ENCODE assay signal across 8 mouse cellular contexts in the genomic region with DNA sequence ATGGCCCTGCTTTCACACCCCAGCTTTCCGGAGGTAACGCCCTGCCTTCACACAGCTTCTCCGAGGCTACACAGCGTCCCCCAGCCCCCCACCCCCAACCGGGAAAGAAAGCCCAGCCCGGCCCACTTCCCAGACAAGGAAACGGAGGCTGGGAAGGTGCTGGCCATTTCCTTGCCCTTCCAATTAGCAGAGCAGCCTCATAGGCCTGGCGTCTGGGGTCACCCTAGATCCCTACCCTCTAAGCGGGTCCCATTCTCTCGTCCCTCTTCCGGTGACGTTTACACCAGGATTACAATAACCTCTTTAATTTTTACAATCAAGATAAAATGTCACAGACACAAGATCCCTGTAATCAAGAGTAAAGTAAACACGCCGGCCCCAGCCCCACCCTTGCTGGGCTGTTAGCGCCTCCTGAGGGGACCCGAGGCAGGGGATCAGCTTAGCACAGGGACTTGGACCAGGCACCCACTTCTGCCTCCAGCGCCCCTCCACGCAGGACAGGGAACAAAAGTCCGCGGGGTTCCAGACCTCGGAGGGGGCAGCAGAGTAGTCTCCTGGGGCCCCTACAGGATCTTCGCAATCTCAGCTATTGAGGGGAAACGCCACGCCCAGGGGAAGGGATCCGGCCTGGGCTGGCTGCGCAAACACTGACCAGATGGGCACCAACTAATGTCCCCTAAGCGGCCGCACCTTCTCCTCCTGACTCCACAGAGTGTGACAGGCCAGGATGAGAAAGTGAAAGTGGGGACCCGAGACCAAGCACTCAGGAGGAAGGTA. TPM values are rescaled to one million over a fixed set of nuclear protein-coding genes. Genes with fewer than 3 reads are reported as not detected.
A peak's percentile ranks its signal among the peaks of the same experiment; 100 is the strongest.
DNase-seq lines count a peak whose midpoint lies in the region; ATAC-seq and TF ChIP-seq lines count a peak whose summit lies in the region.

No protein-coding gene starts in this region.

- no peaks in the 10 kb centered on the region for H3K9me3 ChIP-seq in MEL (replicated peaks; ENCODE audit: insufficient read depth, low read length)
- no peaks in the 10 kb centered on the region for H3K9me3 ChIP-seq in embryonic facial prominence, embryonic 13.5 days
- H3K9me3 ChIP-seq in hindbrain, embryonic 16.5 days (ENCODE audit: control insufficient read depth, low read length): no peaks in the 10 kb centered on the region
- H3K9me3 ChIP-seq in stomach, embryonic 15.5 days: no peaks in the 10 kb centered on the region

- peak overlapping the region; percentile 45 to 47 for H3K4me3 ChIP-seq in MEL (ENCODE audit: control insufficient read depth in 1 of 2, insufficient read depth in 1 of 2, low read depth in 2 of 2, low read length in 2 of 2)
- H3K4me3 ChIP-seq in embryonic facial prominence, embryonic 13.5 days: peak overlapping the region; percentile 29
- no peak overlapping the region; the same call in 1 of the 2 replicates for H3K4me3 ChIP-seq in hindbrain, embryonic 16.5 days (ENCODE audit: low read length)
- peak overlapping the region; percentile 53 for H3K4me3 ChIP-seq in lung, adult 2 months (replicated peaks; ENCODE audit: extremely low read depth, low read depth, low read length)
- peak overlapping the region; percentile 36 for H3K4me3 ChIP-seq in stomach, embryonic 15.5 days (replicated peaks)

- no peak for ATAC-seq in embryonic facial prominence, embryonic 13.5 days (ENCODE audit: insufficient number of reproducible peaks, insufficient read depth, low FRiP score, low TSS enrichment, low read depth)
- no peak for ATAC-seq in hindbrain, embryonic 16.5 days
- ATAC-seq in stomach, embryonic 15.5 days (ENCODE audit: insufficient read depth, low FRiP score, low read depth): peak; percentile 32

- TF ChIP-seq POLR2A in MEL (IDR thresholded peaks at IDR 0.05; ENCODE audit: control insufficient read depth in 1 of 2, insufficient read depth in 1 of 2, low read depth in 1 of 2, low read length in 2 of 2, poor library complexity in 1 of 2): no peak
- TF ChIP-seq POLR2A in lung, adult 2 months (IDR thresholded peaks at IDR 0.05; ENCODE audit: borderline replicate concordance, extremely low read depth, low read depth, low read length): no peak

- no peak overlapping the region for H3K27ac ChIP-seq in MEL (ENCODE audit: control insufficient read depth, low read depth, low read length)
- no peak overlapping the region for H3K27ac ChIP-seq in embryonic facial prominence, embryonic 13.5 days
- H3K27ac ChIP-seq in hindbrain, embryonic 16.5 days (ENCODE audit: low read depth, low read length): no peak overlapping the region
- H3K27ac ChIP-seq in stomach, embryonic 15.5 days: no peak overlapping the region

- no peak for TF ChIP-seq CTCF in MEL (IDR thresholded peaks at IDR 0.05 in 2 of 3, conservative IDR thresholded peaks at IDR 0.05 in 1 of 3; ENCODE audit: control insufficient read depth in 1 of 3, insufficient read depth in 1 of 3, low read depth in 2 of 3, low read length in 3 of 3, poor library complexity in 1 of 3, severe bottlenecking in 1 of 3)
- no peak for TF ChIP-seq CTCF in lung, adult 2 months (IDR thresholded peaks at IDR 0.05; ENCODE audit: insufficient read depth, low read length)

- no peak for TF ChIP-seq EP300 in MEL (IDR thresholded peaks at IDR 0.05; ENCODE audit: low read depth in 1 of 2, low read length in 2 of 2)

- TF ChIP-seq RAD21 in MEL (IDR thresholded peaks at IDR 0.05; ENCODE audit: low read depth, low read length): no peak

- peaks cover 0 to 8% of the 10 kb centered on the region in 2 experiments; a peak in 2 of 4 replicates for H3K36me3 ChIP-seq in MEL (ENCODE audit: control insufficient read depth in 1 of 2, insufficient read depth in 2 of 2, low read length in 2 of 2)
- H3K36me3 ChIP-seq in embryonic facial prominence, embryonic 13.5 days: no peaks in the 10 kb centered on the region
- H3K36me3 ChIP-seq in hindbrain, embryonic 16.5 days (ENCODE audit: control insufficient read depth, insufficient read depth, low read length): no peaks in the 10 kb centered on the region
- no peaks in the 10 kb centered on the region for H3K36me3 ChIP-seq in stomach, embryonic 15.5 days

- H3K27me3 ChIP-seq in MEL (ENCODE audit: control insufficient read depth in 1 of 2, insufficient read depth in 2 of 2, low read length in 2 of 2): no peaks in the 10 kb centered on the region
- peaks cover 91% of the 10 kb centered on the region for H3K27me3 ChIP-seq in embryonic facial prominence, embryonic 13.5 days
- peaks cover 44% of the 10 kb centered on the region for H3K27me3 ChIP-seq in hindbrain, embryonic 16.5 days (replicated peaks; ENCODE audit: control insufficient read depth, insufficient read depth, low read length)
- H3K27me3 ChIP-seq in stomach, embryonic 15.5 days (replicated peaks): peaks cover 23% of the 10 kb centered on the region

- 10% methylated on average over 29 of the region's 29 CpGs for WGBS in embryonic facial prominence, embryonic 13.5 days
- WGBS in hindbrain, embryonic 16.5 days: 13% methylated on average over 29 of the region's 29 CpGs
- 8% methylated on average over 29 of the region's 29 CpGs for WGBS in lung, adult 2 months
- WGBS in stomach, embryonic 15.5 days: 4% methylated on average over 29 of the region's 29 CpGs

- H3K4me1 ChIP-seq in MEL (ENCODE audit: control insufficient read depth in 1 of 2, insufficient read depth in 2 of 2, low read length in 2 of 2): peaks cover 10 to 21% of the 10 kb centered on the region in 2 experiments
- peaks cover 9% of the 10 kb centered on the region for H3K4me1 ChIP-seq in embryonic facial prominence, embryonic 13.5 days
- no peaks in the 10 kb centered on the region; the same call in 1 of the 2 replicates for H3K4me1 ChIP-seq in hindbrain, embryonic 16.5 days (ENCODE audit: control insufficient read depth, insufficient read depth, low read depth, low read length)
- no peaks in the 10 kb centered on the region; the same call in 1 of the 2 replicates for H3K4me1 ChIP-seq in lung, adult 2 months (ENCODE audit: control insufficient read depth, insufficient read depth, low read length)
- H3K4me1 ChIP-seq in stomach, embryonic 15.5 days: peaks cover 23% of the 10 kb centered on the region; the same call in 1 of the 2 replicates

- no peaks in the 10 kb centered on the region for H3K79me2 ChIP-seq in MEL (ENCODE audit: control insufficient read depth, insufficient read depth, low read length, poor library complexity)

- DNase-seq in MEL (ENCODE audit: low read depth, low spot score): no peak
- peak; percentile 33 for DNase-seq in lung, adult 2 months
- no peak for DNase-seq in cerebellum, postnatal 4 days (ENCODE audit: low spot score in 2 of 2)
- DNase-seq in frontal cortex, postnatal 10 days (ENCODE audit: low spot score in 2 of 2): no peak
- DNase-seq in ovary, postnatal 14 days (ENCODE audit: low spot score): no peak

- peak overlapping the region; percentile 39 for H3K4me2 ChIP-seq in embryonic facial prominence, embryonic 13.5 days
- H3K4me2 ChIP-seq in hindbrain, embryonic 16.5 days (ENCODE audit: low read length): peak overlapping the region; percentile 11
- H3K4me2 ChIP-seq in stomach, embryonic 15.5 days: peak overlapping the region; percentile 58

- H3K9ac ChIP-seq in MEL (ENCODE audit: control insufficient read depth, low read depth, low read length, poor library complexity, severe bottlenecking): no peak overlapping the region; the same call in 1 of the 2 replicates
- H3K9ac ChIP-seq in embryonic facial prominence, embryonic 13.5 days: peak overlapping the region; percentile 46
- H3K9ac ChIP-seq in hindbrain, embryonic 16.5 days (ENCODE audit: low read depth, low read length): no peak overlapping the region
- H3K9ac ChIP-seq in stomach, embryonic 15.5 days: 0 out of 2 replicates have a peak overlapping the region, but pooled peaks have one; percentile 10

RNA-seq across cellular contexts. Expression of a gene that starts 0.9 kb away (rescaled TPM):
- 0.10 and 0.19 TPM in 2 replicates for total RNA-seq in MEL (2012; rRNA removed)
- under 1 TPM in 1 of 2 experiments, not detected in 1; 0.84 TPM for polyA plus RNA-seq in MEL (2012; ENCODE audit: insufficient read depth in 1 of 2, insufficient read length in 2 of 2, low read depth in 1 of 2, low replicate concordance in 2 of 2, missing spikeins in 1 of 2)
- polyA plus RNA-seq in embryonic facial prominence, embryonic 13.5 days (2015; fragmentation: Nextera tagmentation; extraction: Ambion mirVana): 0.63 and 0.89 TPM in 2 replicates
- polyA plus RNA-seq in hindbrain, embryonic 16.5 days (2015; fragmentation: Nextera tagmentation; extraction: Ambion mirVana): 0.44 and 0.62 TPM in 2 replicates
- polyA plus RNA-seq in lung, adult 2 months (2012; rRNA removed): 25.0 and 31.3 TPM in 2 replicates
- polyA plus RNA-seq in stomach, embryonic 15.5 days (2015; fragmentation: Nextera tagmentation; extraction: Ambion mirVana): 10.4 and 12.2 TPM in 2 replicates

RNA-seq across cellular contexts. Expression of a gene that starts 11.7 kb away (rescaled TPM):
- 0.54 and 0.69 TPM in 2 replicates for total RNA-seq in MEL (2012; rRNA removed)
- 1 to 10 TPM in 1 of 2 experiments, not detected in 1; 4.4 TPM for polyA plus RNA-seq in MEL (2012; ENCODE audit: insufficient read depth in 1 of 2, insufficient read length in 2 of 2, low read depth in 1 of 2, low replicate concordance in 2 of 2, missing spikeins in 1 of 2)
- polyA plus RNA-seq in embryonic facial prominence, embryonic 13.5 days (2015; fragmentation: Nextera tagmentation; extraction: Ambion mirVana): 0.89 TPM in 1 of 2 replicates, not detected in the other
- 1.2 and 1.5 TPM in 2 replicates for polyA plus RNA-seq in hindbrain, embryonic 16.5 days (2015; fragmentation: Nextera tagmentation; extraction: Ambion mirVana)
- polyA plus RNA-seq in lung, adult 2 months (2012; rRNA removed): 58.5 and 60.7 TPM in 2 replicates
- polyA plus RNA-seq in stomach, embryonic 15.5 days (2015; fragmentation: Nextera tagmentation; extraction: Ambion mirVana): 1.4 and 2.0 TPM in 2 replicates

RNA-seq across cellular contexts. Expression of a gene that starts 24.6 kb away (rescaled TPM):
- 4.2 and 5.1 TPM in 2 replicates for total RNA-seq in MEL (2012; rRNA removed)
- polyA plus RNA-seq in MEL (2012; ENCODE audit: insufficient read depth in 1 of 2, insufficient read length in 2 of 2, low read depth in 1 of 2, low replicate concordance in 2 of 2, missing spikeins in 1 of 2): 10 to 100 TPM in 1 of 2 experiments, not detected in 1; 12.4 TPM
- 3.7 and 3.9 TPM in 2 replicates for polyA plus RNA-seq in embryonic facial prominence, embryonic 13.5 days (2015; fragmentation: Nextera tagmentation; extraction: Ambion mirVana)
- 7.3 and 8.1 TPM in 2 replicates for polyA plus RNA-seq in hindbrain, embryonic 16.5 days (2015; fragmentation: Nextera tagmentation; extraction: Ambion mirVana)
- 56.6 and 72.7 TPM in 2 replicates for polyA plus RNA-seq in lung, adult 2 months (2012; rRNA removed)
- 9.1 and 9.6 TPM in 2 replicates for polyA plus RNA-seq in stomach, embryonic 15.5 days (2015; fragmentation: Nextera tagmentation; extraction: Ambion mirVana)

RNA-seq across cellular contexts. Expression of a gene that starts 24.8 kb away (rescaled TPM):
- total RNA-seq in MEL (2012; rRNA removed): 2.3 and 3.7 TPM in 2 replicates
- 1 to 10 TPM in 1 of 2 experiments, not detected in 1; 6.8 TPM for polyA plus RNA-seq in MEL (2012; ENCODE audit: insufficient read depth in 1 of 2, insufficient read length in 2 of 2, low read depth in 1 of 2, low replicate concordance in 2 of 2, missing spikeins in 1 of 2)
- 4.3 and 5.5 TPM in 2 replicates for polyA plus RNA-seq in embryonic facial prominence, embryonic 13.5 days (2015; fragmentation: Nextera tagmentation; extraction: Ambion mirVana)
- 78.6 and 89.5 TPM in 2 replicates for polyA plus RNA-seq in hindbrain, embryonic 16.5 days (2015; fragmentation: Nextera tagmentation; extraction: Ambion mirVana)
- 20.0 and 23.3 TPM in 2 replicates for polyA plus RNA-seq in lung, adult 2 months (2012; rRNA removed)
- 7.6 and 8.3 TPM in 2 replicates for polyA plus RNA-seq in stomach, embryonic 15.5 days (2015; fragmentation: Nextera tagmentation; extraction: Ambion mirVana)

RNA-seq across cellular contexts. Expression of a gene that starts 29.1 kb away (rescaled TPM):
- 0.81 and 0.92 TPM in 2 replicates for total RNA-seq in MEL (2012; rRNA removed)
- 1 to 10 TPM in 1 of 2 experiments, not detected in 1; 3.6 TPM for polyA plus RNA-seq in MEL (2012; ENCODE audit: insufficient read depth in 1 of 2, insufficient read length in 2 of 2, low read depth in 1 of 2, low replicate concordance in 2 of 2, missing spikeins in 1 of 2)
- 0.87 and 1.2 TPM in 2 replicates for polyA plus RNA-seq in embryonic facial prominence, embryonic 13.5 days (2015; fragmentation: Nextera tagmentation; extraction: Ambion mirVana)
- 22.4 and 23.1 TPM in 2 replicates for polyA plus RNA-seq in hindbrain, embryonic 16.5 days (2015; fragmentation: Nextera tagmentation; extraction: Ambion mirVana)
- polyA plus RNA-seq in lung, adult 2 months (2012; rRNA removed): 0.25 and 0.32 TPM in 2 replicates
- 1.1 TPM in 2 replicates for polyA plus RNA-seq in stomach, embryonic 15.5 days (2015; fragmentation: Nextera tagmentation; extraction: Ambion mirVana)

Comparison
In these comparisons a context has a peak if more than half of its experiments do, and no peak if none do; other contexts are left out.
1. H3K9ac ChIP-seq: peak in embryonic facial prominence, embryonic 13.5 days (single experiment) and stomach, embryonic 15.5 days (single experiment); none in MEL (single experiment) and hindbrain, embryonic 16.5 days (single experiment).
2. RNA of a gene that starts 11.7 kb away (polyA plus RNA-seq): 58.5 to 60.7 TPM in lung, adult 2 months; 4.4 TPM in MEL, 1.4 to 2.0 TPM in stomach, embryonic 15.5 days, 1.2 to 1.5 TPM in hindbrain, embryonic 16.5 days and 0.89 TPM in embryonic facial prominence, embryonic 13.5 days; every median in the first group is over 10 times any median in the second.
3. Peak in every context shown above with its lines, with median percentiles within 50 percentile points of each other: H3K4me2 ChIP-seq.